Mouse (Mus musculus) heart, embryonic 15.5 days (tissue): Measurements from ENCODE around the gene C1qtnf6. TPM values are rescaled to one million over a fixed set of nuclear protein-coding genes. Genes with fewer than 3 reads are reported as not detected.

Source experiments
- ATAC-seq: fragments of 200-750 bp; cut with Nextera tagmentation; replicated peaks from 2 replicates; pipeline ENCODE4 v1.8.0; 2017; ENCODE audit warnings: low read depth, moderate TSS enrichment; ENCODE audit not compliant: insufficient number of reproducible peaks, insufficient read depth, low FRiP score
- H3K27ac ChIP-seq: fragments of 300-500 bp; sonication (generic); 2 replicates; pipeline ENCODE4 v1.5.1; 2015; ENCODE audit warnings: mild to moderate bottlenecking, inconsistent platforms
- H3K27me3 ChIP-seq: fragments of 300-500 bp; sonication (generic); 2 replicates; pipeline ENCODE4 v1.6.1; 2015; ENCODE audit warnings: inconsistent platforms
- H3K36me3 ChIP-seq: fragments of 300-500 bp; sonication (generic); 2 replicates; pipeline ENCODE4 v1.6.1; 2015; ENCODE audit warnings: mild to moderate bottlenecking, inconsistent platforms
- H3K4me1 ChIP-seq: fragments of 300-500 bp; sonication (generic); replicated peaks from 2 replicates; pipeline ENCODE4 v1.6.1; 2015; ENCODE audit warnings: inconsistent platforms
- H3K4me2 ChIP-seq: fragments of 300-500 bp; sonication (generic); 2 replicates; pipeline ENCODE4 v1.6.1; 2015; ENCODE audit warnings: inconsistent platforms, mild to moderate bottlenecking, moderate library complexity
- H3K4me3 ChIP-seq: fragments of 300-500 bp; sonication (generic); 2 replicates; pipeline ENCODE4 v1.5.1; 2015; ENCODE audit warnings: mild to moderate bottlenecking, inconsistent platforms
- H3K9ac ChIP-seq: fragments of 300-500 bp; sonication (generic); 2 replicates; pipeline ENCODE4 v1.6.1; 2015; ENCODE audit warnings: mild to moderate bottlenecking, inconsistent platforms
- H3K9me3 ChIP-seq: fragments of 300-500 bp; sonication (generic); replicated peaks from 2 replicates; pipeline ENCODE4 v1.6.1; 2016; ENCODE audit warnings: inconsistent platforms
- WGBS: fragments of 180-500 bp; shearing (Covaris S2); methylation state at CpG from one replicate; pipeline ENCODE4 v1.1.7; 2015; ENCODE audit warnings: mixed read lengths; 5-methylcytosine and 5-hydroxymethylcytosine counted together
- polyA plus RNA-seq: library from polyadenylated mRNA; unstranded; fragments of >200 nt; fragmentation: Nextera tagmentation; extraction: Ambion mirVana; gene quantifications from 2 replicates; pipeline ENCODE4 v1.2.1, GENCODE M21; 2015

Gene C1qtnf6
- polyA plus RNA-seq, 1 experiment from 2014 or later, result 28.9 TPM

GRCm38 (mm10) chr15:78542767-78543303, 11.6 kb upstream of the C1qtnf6 start:
- Histone ChIP-seq H3K9ac (no peak overlapping the region), H3K27me3 (peaks cover 38% of the 10 kb centered on the region), H3K4me3 (no peak overlapping the region), H3K4me2 (no peak overlapping the region), H3K4me1 (peaks cover 29% of the 10 kb centered on the region), H3K9me3 (no peaks in the 10 kb centered on the region), H3K27ac (no peak overlapping the region), H3K36me3 (no peaks in the 10 kb centered on the region)
- ATAC-seq, result no peak
- 50% methylated on average over 7 of the region's 7 CpGs for WGBS

- Histone ChIP-seq H3K9me3 (no peaks in the 10 kb centered on the region), H3K27ac (peak overlapping the region; percentile 54), H3K27me3 (peaks cover 38% of the 10 kb centered on the region), H3K4me2 (no peak overlapping the region), H3K36me3 (no peaks in the 10 kb centered on the region), H3K4me3 (no peak overlapping the region), H3K9ac (no peak overlapping the region), H3K4me1 (peaks cover 25% of the 10 kb centered on the region)
- ATAC-seq, result no peak
- 78% methylated on average over 3 of the region's 3 CpGs for WGBS
These were observed 11.0 kb upstream of the C1qtnf6 start for GRCm38 (mm10) chr15:78542098-78542766.

GRCm38 (mm10) chr15:78541606-78542005, 10.4 kb upstream of the C1qtnf6 start:
- peak overlapping the region; percentile 54 for H3K27ac ChIP-seq
- no peaks in the 10 kb centered on the region for H3K9me3 ChIP-seq
- H3K4me1 ChIP-seq, result peaks cover 25% of the 10 kb centered on the region
- peaks cover 38% of the 10 kb centered on the region for H3K27me3 ChIP-seq
- no peak overlapping the region for H3K9ac ChIP-seq
- ATAC-seq, result peak; percentile 54
- H3K4me2 ChIP-seq, result no peak overlapping the region
- H3K36me3 ChIP-seq, result no peaks in the 10 kb centered on the region
- 20% methylated on average over 3 of the region's 3 CpGs for WGBS
- H3K4me3 ChIP-seq, result no peak overlapping the region

GRCm38 (mm10) chr15:78541036-78541435, 9.8 kb upstream of the C1qtnf6 start:
- Histone ChIP-seq H3K4me1 (peaks cover 25% of the 10 kb centered on the region), H3K27ac (no peak overlapping the region; the same call in 1 of the 2 replicates), H3K9me3 (no peaks in the 10 kb centered on the region), H3K27me3 (peaks cover 37% of the 10 kb centered on the region), H3K4me3 (no peak overlapping the region), H3K4me2 (no peak overlapping the region), H3K9ac (no peak overlapping the region), H3K36me3 (no peaks in the 10 kb centered on the region)
- 65% methylated on average over 3 of the region's 3 CpGs for WGBS
- ATAC-seq, result no peak

- Histone ChIP-seq H3K4me2 (no peak overlapping the region), H3K27ac (no peak overlapping the region), H3K36me3 (no peaks in the 10 kb centered on the region), H3K9ac (no peak overlapping the region), H3K4me1 (peaks cover 9% of the 10 kb centered on the region), H3K9me3 (no peaks in the 10 kb centered on the region), H3K27me3 (peaks cover 13% of the 10 kb centered on the region), H3K4me3 (no peak overlapping the region)
- ATAC-seq, result no peak
- WGBS, result 53% methylated on average over 10 of the region's 10 CpGs
These were observed 4.7 kb upstream of the C1qtnf6 start for GRCm38 (mm10) chr15:78535723-78536421.

- Histone ChIP-seq H3K9me3 (no peaks in the 10 kb centered on the region), H3K36me3 (no peaks in the 10 kb centered on the region), H3K4me2 (no peak overlapping the region), H3K9ac (no peak overlapping the region), H3K27me3 (no peaks in the 10 kb centered on the region; the same call in 1 of the 2 replicates), H3K4me3 (no peak overlapping the region), H3K27ac (no peak overlapping the region), H3K4me1 (peaks cover 34% of the 10 kb centered on the region)
- no peak for ATAC-seq
- 75% methylated on average over 10 of the region's 10 CpGs for WGBS
These were observed 2.2 kb upstream of the C1qtnf6 start for GRCm38 (mm10) chr15:78533346-78533835.

GRCm38 (mm10) chr15:78532566-78533345, 1.5 kb upstream of the C1qtnf6 start:
- WGBS, result 72% methylated on average over 10 of the region's 10 CpGs
- Histone ChIP-seq H3K4me1 (peaks cover 39% of the 10 kb centered on the region), H3K4me2 (no peak overlapping the region), H3K9ac (no peak overlapping the region), H3K27ac (no peak overlapping the region), H3K27me3 (no peaks in the 10 kb centered on the region; the same call in 1 of the 2 replicates), H3K9me3 (no peaks in the 10 kb centered on the region), H3K4me3 (no peak overlapping the region), H3K36me3 (no peaks in the 10 kb centered on the region)
- ATAC-seq, result no peak

GRCm38 (mm10) chr15:78531901-78532469, 769 bp upstream of the C1qtnf6 start:
- WGBS, result under 1% methylated on average over 25 of the region's 25 CpGs
- Histone ChIP-seq H3K36me3 (no peaks in the 10 kb centered on the region), H3K4me1 (peaks cover 44% of the 10 kb centered on the region)

GRCm38 (mm10) chr15:78531451-78531720, 170 bp upstream of the C1qtnf6 start:
- Histone ChIP-seq H3K4me3 (peak overlapping the region; percentile 32), H3K27ac (peak overlapping the region; percentile 94), H3K4me2 (peak overlapping the region; percentile 49), H3K27me3 (no peaks in the 10 kb centered on the region; the same call in 1 of the 2 replicates), H3K9me3 (no peaks in the 10 kb centered on the region), H3K4me1 (peaks cover 44% of the 10 kb centered on the region), H3K36me3 (no peaks in the 10 kb centered on the region), H3K9ac (peak overlapping the region; percentile 26)
- WGBS, result 62% methylated on average over 4 of the region's 4 CpGs
- no peak for ATAC-seq

More at GRCm38 (mm10) chr15:78531901-78532469, 769 bp upstream of the C1qtnf6 start:
- Histone ChIP-seq H3K9me3 (no peaks in the 10 kb centered on the region), H3K27me3 (no peaks in the 10 kb centered on the region; the same call in 1 of the 2 replicates), H3K27ac (peak overlapping the region; percentile 94), H3K4me3 (peak overlapping the region; percentile 32), H3K9ac (peak overlapping the region; percentile 26), H3K4me2 (peak overlapping the region; percentile 49)
- peak; percentile 82 for ATAC-seq

- Histone ChIP-seq H3K9me3 (no peaks in the 10 kb centered on the region), H3K36me3 (no peaks in the 10 kb centered on the region), H3K4me1 (peaks cover 44% of the 10 kb centered on the region), H3K27me3 (no peaks in the 10 kb centered on the region), H3K4me3 (peak overlapping the region; percentile 52; the same call in 1 of the 2 replicates), H3K4me2 (peak overlapping the region; percentile 72), H3K27ac (peak overlapping the region; percentile 94), H3K9ac (peak overlapping the region; percentile 26; the same call in 1 of the 2 replicates)
- ATAC-seq, result no peak
- WGBS, result 72% methylated on average over 3 of the region's 3 CpGs
These were observed 1.1 kb downstream of the C1qtnf6 start for GRCm38 (mm10) chr15:78530141-78530540.
